Mouse (Mus musculus) C2C12 (cell line): Measurements from ENCODE around the gene Npr2.

Experiments used
- CEBPB ChIP-seq: IDR thresholded peaks from one replicate; pipeline ENCODE4 v1.6.1; 2011; ENCODE audit warnings: low read depth, mild to moderate bottlenecking, control low read depth, moderate library complexity
- CTCF ChIP-seq: IDR thresholded peaks from one replicate; pipeline ENCODE4 v1.5.1; 2011; ENCODE audit not compliant: control insufficient read depth, insufficient read depth, insufficient read length
- FOSL1 ChIP-seq: IDR thresholded peaks from one replicate; pipeline ENCODE4 v1.8.0; 2011; ENCODE audit warnings: mild to moderate bottlenecking, low read length; ENCODE audit not compliant: poor library complexity, insufficient read depth, severe bottlenecking
- MAX ChIP-seq: IDR thresholded peaks from one replicate; pipeline ENCODE4 v1.6.1; 2011; ENCODE audit warnings: mild to moderate bottlenecking, control low read depth

DNA sequence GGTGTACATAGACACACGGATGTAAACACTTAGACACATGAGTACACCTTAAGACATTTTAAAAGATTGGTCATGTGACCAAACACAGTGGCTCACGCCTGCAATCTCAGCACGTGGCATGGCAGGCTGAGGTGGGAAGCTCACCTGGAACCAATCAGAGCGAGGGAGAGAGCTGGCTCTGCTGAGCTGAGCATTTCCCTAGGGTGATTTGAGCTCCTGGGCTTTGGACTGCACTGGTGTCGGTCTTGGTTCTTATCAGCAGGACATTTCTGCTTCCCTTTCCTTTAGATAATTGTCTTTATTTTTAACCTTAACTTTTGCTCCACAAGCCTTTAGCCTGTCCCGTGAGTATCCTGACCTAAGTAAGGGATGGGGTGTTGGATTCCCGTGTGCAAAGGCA is 44.1 kb upstream of the Npr2 start:
- TF ChIP-seq CTCF: no peak
- no peak for TF ChIP-seq FOSL1
- TF ChIP-seq MAX: no peak
- TF ChIP-seq CEBPB: no peak
